Mouse (Mus musculus) thymus, postnatal 0 days (tissue): ENCODE data around the gene Mat2a. TPM values are rescaled to one million over a fixed set of nuclear protein-coding genes. Genes with fewer than 3 reads are reported as not detected.
"Not testable (repeated sequence)": the region's sequence is repeated elsewhere in the genome, so short reads cannot be mapped to it uniquely, and the experiment has no call there.

ENCODE experiments used
- DNase-seq: peaks from one replicate; pipeline ENCODE4 v3.0.0-alpha.2; 2015; ENCODE audit warnings: low spot score
- polyA plus RNA-seq: library from polyadenylated mRNA; unstranded; fragments of >200 nt; fragmentation: Nextera tagmentation; extraction: Ambion mirVana; gene quantifications from 2 replicates; pipeline ENCODE4 v1.2.1, GENCODE M21; 2015

Gene Mat2a
- polyA plus RNA-seq, 1 experiment from 2014 or later: 359 TPM

GRCm38 (mm10) chr6:72456567-72456966, 17.2 kb upstream of the Mat2a start:
- no peak for DNase-seq

DNA sequence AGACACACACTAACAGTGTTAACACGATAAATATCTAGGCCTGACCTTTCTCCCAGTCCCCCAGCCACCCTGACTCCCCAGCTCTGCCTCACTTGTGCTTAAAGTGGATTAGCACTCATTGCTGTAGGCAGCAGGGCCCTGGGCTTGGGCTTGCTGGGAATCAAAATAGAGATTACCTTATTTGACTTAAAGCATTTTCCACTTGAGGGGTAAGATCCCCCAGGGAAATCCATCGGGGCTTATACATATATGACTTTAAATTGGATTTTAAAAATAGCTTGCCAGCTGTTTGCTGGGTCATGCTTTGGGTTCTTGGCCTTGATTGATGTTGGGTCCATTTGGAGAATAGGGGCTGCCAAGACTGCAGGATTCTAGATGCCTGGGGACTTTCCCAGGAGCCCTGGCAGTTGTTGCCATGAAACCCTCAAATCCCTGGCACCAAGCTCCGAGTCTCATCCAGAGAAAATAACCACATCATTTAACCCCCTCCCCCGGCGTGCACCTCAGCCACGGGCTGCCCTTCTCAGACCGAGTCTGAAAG, 15.5 kb upstream of the Mat2a start:
- DNase-seq: no peak

- DNase-seq: no peak
Observed at GRCm38 (mm10) chr6:72454072-72454746, 14.9 kb upstream of the Mat2a start.

DNA sequence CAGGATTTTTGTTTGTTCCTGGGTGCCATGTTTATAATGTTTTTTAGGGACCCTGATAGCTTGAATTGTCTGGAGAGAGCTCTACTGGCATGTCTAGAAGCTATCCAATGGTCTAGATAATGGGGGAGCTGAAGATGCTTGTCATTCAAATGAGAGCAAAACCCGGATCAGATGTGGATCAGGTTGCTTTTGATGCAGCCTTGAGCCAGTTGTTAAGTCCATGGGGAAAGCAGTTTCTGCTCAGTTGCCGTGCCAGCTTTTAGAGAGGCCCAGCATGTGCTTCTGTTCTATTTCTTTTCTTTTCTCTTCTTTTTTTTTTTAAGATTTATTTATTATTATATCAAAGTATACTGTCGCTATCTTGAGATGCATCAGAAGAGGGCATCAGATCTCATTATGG, 14.2 kb upstream of the Mat2a start:
- no peak for DNase-seq

DNA sequence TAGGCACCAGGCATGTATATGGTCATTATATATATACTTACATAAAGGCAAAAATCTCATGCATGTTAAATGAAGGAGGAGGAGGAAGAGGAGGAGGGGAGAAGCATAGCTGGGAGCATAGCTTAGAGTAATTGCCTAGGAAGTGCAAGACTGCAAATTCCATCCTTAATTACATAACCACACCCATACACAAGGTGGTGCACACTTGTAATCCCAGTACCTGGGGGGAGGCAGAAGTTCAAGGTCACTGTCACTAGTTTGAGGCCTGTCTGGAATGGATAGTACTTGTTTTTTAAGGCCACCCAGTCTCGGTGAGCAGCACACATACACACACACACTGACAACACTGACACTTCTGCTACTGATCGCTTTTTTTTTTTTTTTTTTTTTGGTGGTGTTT, 13.0 kb upstream of the Mat2a start:
- DNase-seq: no peak

- not testable (repeated sequence) for DNase-seq
Observed at GRCm38 (mm10) chr6:72451778-72452177, 12.4 kb upstream of the Mat2a start.

GRCm38 (mm10) chr6:72447487-72447886, 8.1 kb upstream of the Mat2a start:
- DNase-seq: no peak

GRCm38 (mm10) chr6:72445011-72445410, 5.7 kb upstream of the Mat2a start:
- DNase-seq: no peak

- no peak for DNase-seq
Observed at GRCm38 (mm10) chr6:72442921-72443604, 3.7 kb upstream of the Mat2a start.

GRCm38 (mm10) chr6:72440186-72440990, 1.0 kb upstream of the Mat2a start:
- peak; percentile 36 for DNase-seq

- DNase-seq: peak; percentile 83
Observed at GRCm38 (mm10) chr6:72438862-72439354, 450 bp downstream of the Mat2a start.

DNA sequence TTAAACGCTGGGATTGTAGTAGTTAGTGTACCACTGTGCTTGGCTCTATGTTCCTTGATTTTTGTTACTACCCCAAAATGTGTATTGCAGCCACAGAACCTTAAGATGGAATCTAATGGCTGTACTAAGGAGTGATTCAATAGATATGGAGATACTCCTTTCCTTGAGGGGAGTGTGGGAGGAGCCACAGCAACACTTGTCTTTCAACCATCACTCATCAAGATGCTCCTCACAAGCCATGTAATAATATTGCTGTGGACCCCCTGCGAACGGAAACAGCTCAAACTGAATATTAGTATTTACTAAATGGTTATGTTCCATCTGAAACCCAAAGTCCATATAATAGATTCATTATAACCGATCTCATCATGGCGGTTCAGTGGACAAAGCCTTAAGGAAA, 1.1 kb downstream of the Mat2a start:
- DNase-seq: no peak

DNA sequence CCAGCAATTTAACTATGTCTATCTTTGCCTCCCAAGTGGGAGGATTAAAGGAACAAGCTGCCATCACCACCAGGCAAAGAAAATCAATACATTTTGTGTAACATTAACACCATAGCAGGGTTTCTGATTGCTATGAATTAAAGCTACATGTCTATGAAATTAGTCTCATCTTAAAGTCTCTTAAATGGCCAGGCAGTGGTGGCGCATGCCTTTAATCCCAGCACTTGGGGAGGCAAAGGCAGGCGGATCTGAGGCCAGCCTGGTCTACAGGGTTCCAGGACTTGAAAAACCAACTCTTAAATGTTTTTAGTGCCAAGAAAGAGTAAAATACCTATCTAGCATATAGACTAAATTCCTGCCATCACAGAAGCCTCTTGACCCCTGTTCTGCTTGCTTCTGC, 7.2 kb downstream of the Mat2a start:
- no peak for DNase-seq

DNA sequence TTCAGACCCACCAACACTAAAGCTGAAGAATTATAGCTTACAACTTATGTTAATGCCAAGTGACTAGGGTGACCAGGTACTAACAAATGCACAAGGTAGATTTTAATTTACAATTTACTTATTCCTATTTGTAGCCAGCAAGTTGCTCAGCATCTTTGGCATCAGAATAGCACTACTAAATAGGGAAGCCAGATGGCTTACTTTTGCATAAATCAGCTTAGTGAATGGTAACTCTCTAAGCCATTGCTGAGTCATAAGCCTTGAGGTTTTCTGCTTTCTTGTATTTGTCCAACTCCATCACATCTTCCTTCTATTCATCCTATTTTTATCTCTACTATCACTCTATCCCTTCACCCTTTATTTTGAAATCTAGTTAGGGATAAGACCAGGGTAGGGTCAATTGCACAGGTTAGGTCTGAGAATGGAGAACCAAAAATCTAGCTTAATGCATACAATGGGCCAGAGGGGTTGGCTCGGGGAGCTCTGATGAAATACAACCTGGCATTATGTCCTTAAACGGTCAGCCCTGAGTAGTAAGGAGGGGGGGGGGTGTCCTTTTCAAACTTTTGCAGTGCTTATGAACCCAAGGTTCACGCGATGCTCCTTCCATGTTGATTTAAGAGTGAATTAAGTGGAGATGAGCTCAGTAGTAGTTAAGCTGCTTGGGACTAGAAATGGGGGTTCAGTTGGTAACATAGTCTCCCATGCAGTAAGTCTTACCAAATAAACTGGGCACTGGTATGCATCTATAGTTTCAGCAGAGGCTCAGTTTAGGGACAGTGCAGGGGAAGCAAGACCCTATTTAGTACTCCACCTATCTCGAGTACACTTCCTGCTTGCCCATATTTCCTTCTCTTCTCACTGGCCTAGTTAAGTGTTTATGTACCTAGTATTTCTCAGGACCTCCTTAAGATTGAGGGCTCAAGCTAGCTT, 8.1 kb downstream of the Mat2a start:
- DNase-seq: no peak

DNA sequence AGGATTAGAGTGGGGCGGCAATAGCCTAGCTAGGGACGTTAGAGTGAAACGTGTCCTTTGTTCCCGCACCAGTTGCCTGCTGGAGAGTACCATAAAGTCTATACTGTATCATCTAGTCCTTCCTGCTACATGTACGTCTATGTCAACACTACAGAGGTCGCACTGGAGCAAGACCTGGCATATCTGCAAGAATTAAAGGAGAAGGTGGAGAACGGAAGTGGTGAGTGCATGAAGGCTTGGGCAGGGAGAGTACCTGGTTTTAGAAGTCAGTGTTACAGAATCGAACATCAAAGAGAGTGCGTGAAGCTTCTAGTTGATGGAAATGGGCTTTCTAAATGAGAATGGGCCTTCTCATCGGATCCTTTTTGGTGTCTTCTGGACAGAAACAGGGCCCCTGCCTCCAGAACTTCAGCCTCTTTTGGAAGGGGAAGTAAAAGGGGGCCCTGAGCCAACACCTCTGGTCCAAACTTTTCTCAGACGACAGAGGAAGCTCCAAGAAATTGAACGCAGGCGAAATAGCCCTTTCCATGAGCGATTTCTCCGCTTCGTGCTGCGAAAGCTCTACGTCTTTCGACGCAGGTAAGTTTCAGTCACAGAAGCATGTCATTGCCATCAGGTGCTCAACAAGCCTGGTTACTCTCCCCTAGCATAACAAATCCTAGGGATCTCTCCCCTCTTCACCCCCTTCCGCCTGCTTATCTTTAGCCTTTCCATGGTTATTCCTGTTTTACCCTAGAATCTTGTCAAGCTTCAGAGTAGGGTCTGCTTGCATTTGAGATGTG, 10.1 kb downstream of the Mat2a start:
- DNase-seq: no peak

- DNase-seq: peak; percentile 74
Observed at GRCm38 (mm10) chr6:72428036-72428435, 11.3 kb downstream of the Mat2a start.

DNA sequence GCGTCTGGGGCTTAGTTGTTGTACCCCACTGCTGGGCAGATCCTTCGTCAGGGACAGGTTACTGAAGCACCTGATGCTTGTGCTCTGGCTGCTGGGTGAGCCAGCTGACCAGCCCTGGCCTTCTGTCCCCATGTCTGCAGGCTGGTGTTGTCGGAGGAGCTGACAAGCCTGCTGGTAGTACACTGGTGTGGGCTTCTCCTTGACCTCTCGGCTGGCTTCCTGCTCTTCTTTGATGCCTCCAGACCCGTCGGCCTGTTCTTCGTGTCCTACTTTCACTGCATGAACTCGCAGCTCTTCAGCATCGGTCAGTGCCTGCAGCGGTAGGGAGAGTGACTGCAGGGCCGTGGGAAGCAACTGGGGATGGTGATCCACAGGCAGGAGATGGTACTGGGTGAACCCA, 13.7 kb downstream of the Mat2a start:
- DNase-seq: no peak

- DNase-seq: no peak
Observed at GRCm38 (mm10) chr6:72420901-72421300, 18.5 kb downstream of the Mat2a start.

DNA sequence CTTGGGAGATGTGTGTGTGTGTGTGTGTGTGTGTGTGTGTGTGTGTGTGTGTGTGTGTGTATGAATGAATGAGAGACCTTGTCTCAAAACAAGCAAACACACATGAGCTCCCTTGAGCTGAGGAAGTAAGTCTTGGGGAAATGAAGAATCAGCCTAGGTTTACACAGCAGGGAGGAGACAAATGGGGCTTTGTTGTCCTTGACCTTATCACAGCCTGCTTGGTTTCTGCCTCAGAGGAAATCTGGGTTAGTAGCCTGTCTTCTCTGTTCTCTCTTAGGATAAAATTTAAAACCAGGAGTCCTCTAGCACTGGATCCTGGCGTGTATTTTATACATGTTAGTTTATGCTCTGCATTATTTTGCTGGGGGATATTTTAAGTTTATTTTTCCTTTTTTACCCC, 19.6 kb downstream of the Mat2a start:
- DNase-seq: no peak

GRCm38 (mm10) chr6:72418279-72418678, 21.1 kb downstream of the Mat2a start:
- no peak for DNase-seq
